Mouse (Mus musculus) ES-E14 (cell line): Measurements from ENCODE around the gene Tmem189.

Experiments used
- CHD2 ChIP-seq: IDR thresholded peaks from 2 replicates; pipeline ENCODE4 v1.6.1; 2014; ENCODE audit warnings: mild to moderate bottlenecking, low read depth, low read length, inconsistent platforms
- HCFC1 ChIP-seq: IDR thresholded peaks from 2 replicates; pipeline ENCODE4 v1.6.1; 2012; ENCODE audit warnings: low read length, inconsistent platforms, borderline replicate concordance; ENCODE audit not compliant: insufficient read depth
- ZC3H11A ChIP-seq: IDR thresholded peaks from 2 replicates; pipeline ENCODE4 v1.6.1; 2012; ENCODE audit warnings: low read depth, mild to moderate bottlenecking, inconsistent platforms, low read length, borderline replicate concordance
- ZNF384 ChIP-seq: IDR thresholded peaks from 2 replicates; pipeline ENCODE4 v1.6.1; 2012; ENCODE audit warnings: low read depth, low read length, inconsistent platforms

- TF ChIP-seq ZC3H11A (no peak), ZNF384 (no peak), CHD2 (no peak), HCFC1 (no peak)
These were observed 5.9 kb upstream of the Tmem189 start for GRCm38 (mm10) chr2:167695491-167695890.
